Mouse (Mus musculus) neural tube, embryonic 15.5 days (tissue): ENCODE results near the gene Gm30083. TPM values are rescaled to one million over a fixed set of nuclear protein-coding genes. Genes with fewer than 3 reads are reported as not detected.

Experiments used
- ATAC-seq: fragments of 200-750 bp; cut with Nextera tagmentation; 2 replicates; pipeline ENCODE4 v1.8.0; 2017; ENCODE audit warnings: mild to moderate bottlenecking, moderate TSS enrichment, moderate library complexity; ENCODE audit not compliant: low FRiP score
- H3K27ac ChIP-seq: fragments of 300-500 bp; sonication (generic); replicated peaks from 2 replicates; pipeline ENCODE4 v1.5.1; 2015; ENCODE audit warnings: mild to moderate bottlenecking, inconsistent platforms
- H3K27me3 ChIP-seq: fragments of 300-500 bp; sonication (generic); replicated peaks from 2 replicates; pipeline ENCODE4 v1.6.1; 2015; ENCODE audit warnings: inconsistent platforms
- H3K36me3 ChIP-seq: fragments of 300-500 bp; sonication (generic); 2 replicates; pipeline ENCODE4 v1.6.1; 2015; ENCODE audit warnings: inconsistent platforms
- H3K4me1 ChIP-seq: fragments of 300-500 bp; sonication (generic); 2 replicates; pipeline ENCODE4 v1.6.1; 2015; ENCODE audit warnings: inconsistent platforms
- H3K4me2 ChIP-seq: fragments of 300-500 bp; sonication (generic); 2 replicates; pipeline ENCODE4 v1.6.1; 2015; ENCODE audit warnings: inconsistent platforms, mild to moderate bottlenecking, moderate library complexity
- H3K4me3 ChIP-seq: fragments of 300-500 bp; sonication (generic); replicated peaks from 2 replicates; pipeline ENCODE4 v1.5.1; 2015; ENCODE audit warnings: mild to moderate bottlenecking, inconsistent platforms
- H3K9ac ChIP-seq: fragments of 300-500 bp; sonication (generic); replicated peaks from 2 replicates; pipeline ENCODE4 v1.6.1; 2015; ENCODE audit warnings: mild to moderate bottlenecking, inconsistent platforms
- H3K9me3 ChIP-seq: fragments of 300-500 bp; sonication (generic); replicated peaks from 2 replicates; pipeline ENCODE4 v1.6.1; 2016; ENCODE audit warnings: inconsistent platforms
- whole genome bisulfite sequencing: fragments of 180-500 bp; shearing (Covaris S2); methylation state at CpG from one replicate; pipeline ENCODE4 v1.1.7; 2015; ENCODE audit warnings: mixed read lengths; 5-methylcytosine and 5-hydroxymethylcytosine counted together
- polyA plus RNA-seq: library from polyadenylated mRNA; unstranded; fragments of >200 nt; fragmentation: Nextera tagmentation; extraction: Ambion mirVana; gene quantifications from 2 replicates; pipeline ENCODE4 v1.2.1, GENCODE M21; 2015

The Gm30083 gene
- polyA plus RNA-seq, 1 experiment from 2014 or later, result not detected

DNA sequence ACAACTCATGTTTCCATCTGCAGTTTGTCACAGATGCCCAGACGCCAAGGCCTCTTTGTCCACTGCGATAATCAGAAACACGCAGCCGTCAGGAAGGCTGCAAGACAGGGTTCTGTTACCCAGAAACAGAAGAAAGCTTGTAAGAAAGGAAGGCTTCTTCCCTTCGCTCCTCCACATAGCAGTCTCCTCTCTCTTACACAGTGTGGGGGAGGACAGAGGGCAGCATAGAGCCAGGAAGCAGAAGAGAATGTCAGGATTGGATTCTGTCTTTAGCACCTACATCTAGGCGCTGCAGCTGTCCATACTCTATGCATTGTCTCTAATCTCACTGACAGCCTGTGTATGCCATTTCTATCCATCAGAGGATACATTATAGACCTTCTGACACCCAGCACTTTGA is 17.6 kb downstream of the Gm30083 start:
- H3K4me3 ChIP-seq, result no peak overlapping the region
- no peaks in the 10 kb centered on the region for H3K9me3 ChIP-seq
- no peak overlapping the region for H3K9ac ChIP-seq
- no peaks in the 10 kb centered on the region for H3K36me3 ChIP-seq
- no peaks in the 10 kb centered on the region for H3K4me1 ChIP-seq
- no peak overlapping the region for H3K27ac ChIP-seq
- no peak overlapping the region for H3K4me2 ChIP-seq
- no peak for ATAC-seq
- no peaks in the 10 kb centered on the region for H3K27me3 ChIP-seq
- 75% methylated on average over 6 of the region's 6 CpGs for WGBS

DNA sequence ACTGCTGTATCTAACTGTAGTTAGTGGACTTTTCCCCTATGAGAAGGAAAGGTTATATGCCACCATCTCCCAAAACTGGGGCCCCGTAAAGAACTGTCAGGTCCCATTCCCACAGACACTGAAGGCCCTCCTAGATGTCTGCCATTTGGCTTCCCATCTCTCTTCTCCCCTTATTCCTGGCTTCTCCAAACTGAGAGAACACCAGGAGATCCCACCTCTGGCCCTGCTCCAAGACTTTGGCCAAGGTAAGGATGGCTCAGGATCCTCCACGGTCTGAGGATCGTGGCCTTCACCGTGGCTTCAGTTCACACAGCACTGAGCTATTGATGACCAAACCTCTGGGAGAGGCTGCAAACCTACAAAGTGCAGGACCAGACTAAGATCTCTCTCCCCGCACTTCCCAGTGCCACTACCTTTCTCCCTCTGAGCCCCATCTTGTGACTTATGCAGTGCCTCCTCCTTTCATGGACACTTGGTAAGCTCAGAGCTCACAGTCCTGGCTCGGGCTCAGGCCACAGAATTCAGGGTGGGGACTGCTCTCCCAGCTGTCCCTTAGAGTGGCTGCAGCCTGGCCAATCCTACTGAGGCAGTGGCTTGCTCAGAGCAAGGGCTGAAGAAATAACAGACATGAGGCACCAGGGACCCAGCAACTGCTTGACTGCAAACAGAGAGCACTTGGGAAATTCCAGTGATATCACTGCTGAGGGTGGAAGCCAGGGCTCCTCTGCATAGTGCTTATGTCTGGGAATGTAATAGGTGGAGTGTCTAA is 21.3 kb downstream of the Gm30083 start:
- Histone ChIP-seq H3K9me3 (no peaks in the 10 kb centered on the region), H3K9ac (no peak overlapping the region), H3K36me3 (no peaks in the 10 kb centered on the region), H3K4me2 (no peak overlapping the region), H3K27ac (no peak overlapping the region), H3K4me1 (no peaks in the 10 kb centered on the region), H3K27me3 (no peaks in the 10 kb centered on the region), H3K4me3 (no peak overlapping the region)
- WGBS, result 86% methylated on average over 6 of the region's 6 CpGs
- ATAC-seq, result no peak

DNA sequence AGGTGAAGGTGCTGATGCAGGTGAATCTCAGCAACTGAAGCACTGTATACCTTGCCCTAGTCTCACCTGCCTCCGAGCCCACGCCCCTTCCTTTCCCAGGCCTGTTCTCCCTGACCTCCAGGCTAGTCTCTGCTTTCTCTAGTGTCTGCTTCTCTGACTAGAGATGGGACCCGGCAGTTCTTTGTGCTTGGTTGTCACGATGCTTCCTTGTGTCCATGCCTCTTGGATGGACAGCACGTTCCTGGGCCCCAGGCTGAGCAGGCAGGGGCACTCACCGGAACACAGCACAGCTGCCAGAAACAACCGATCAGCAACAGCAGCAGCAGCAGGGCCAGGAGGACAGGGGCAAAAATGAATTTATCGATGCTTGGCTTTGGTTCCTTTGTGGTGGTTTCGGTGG is 21.9 kb downstream of the Gm30083 start:
- WGBS, result 91% methylated on average over 9 of the region's 9 CpGs
- Histone ChIP-seq H3K4me1 (no peaks in the 10 kb centered on the region), H3K9me3 (no peaks in the 10 kb centered on the region), H3K27me3 (no peaks in the 10 kb centered on the region), H3K27ac (no peak overlapping the region), H3K36me3 (no peaks in the 10 kb centered on the region), H3K4me2 (no peak overlapping the region), H3K9ac (no peak overlapping the region), H3K4me3 (no peak overlapping the region)
- ATAC-seq, result no peak

DNA sequence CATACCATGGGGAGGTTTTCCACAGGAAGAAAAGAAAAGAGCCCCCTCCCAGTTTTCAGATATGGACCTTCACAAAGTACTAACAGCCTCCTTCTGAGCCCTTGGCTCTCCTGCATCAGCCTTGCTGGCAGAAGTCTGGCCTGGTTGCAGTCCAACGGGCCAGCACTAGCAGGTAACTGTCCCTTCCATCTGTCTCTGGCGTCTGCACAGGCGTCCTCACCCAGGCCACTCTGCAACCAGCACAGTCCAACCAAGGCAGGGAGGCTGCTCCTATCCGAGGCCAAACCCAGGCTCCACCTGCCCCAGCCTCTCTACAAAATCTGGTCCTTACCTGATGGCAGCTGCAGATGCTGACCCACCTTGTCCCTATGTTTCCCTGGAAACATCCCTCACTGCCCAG is 23.0 kb downstream of the Gm30083 start:
- Histone ChIP-seq H3K9me3 (no peaks in the 10 kb centered on the region), H3K9ac (no peak overlapping the region), H3K4me3 (no peak overlapping the region), H3K27ac (no peak overlapping the region), H3K4me1 (no peaks in the 10 kb centered on the region), H3K4me2 (no peak overlapping the region), H3K36me3 (no peaks in the 10 kb centered on the region), H3K27me3 (no peaks in the 10 kb centered on the region)
- 84% methylated on average over 4 of the region's 4 CpGs for WGBS
- ATAC-seq, result no peak

DNA sequence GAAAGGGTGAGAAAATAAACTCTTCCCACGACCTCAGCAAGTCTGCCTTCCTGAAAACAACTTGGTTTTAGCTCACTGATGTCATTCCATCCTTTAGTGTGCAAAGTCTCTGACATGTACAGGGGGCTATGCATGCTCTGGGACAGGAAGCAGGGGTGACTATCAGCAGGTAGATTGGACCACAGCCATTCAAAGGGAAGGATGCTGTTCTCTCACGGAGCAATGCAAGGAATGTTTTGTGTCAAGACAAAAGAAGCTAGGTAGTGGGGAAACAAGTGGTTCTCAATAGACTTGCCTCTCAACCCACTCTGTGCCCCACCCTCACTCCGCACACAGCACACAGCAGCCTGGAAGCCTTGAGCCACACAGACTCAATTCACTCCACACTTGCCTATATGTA is 25.8 kb downstream of the Gm30083 start:
- Histone ChIP-seq H3K27ac (no peak overlapping the region), H3K36me3 (no peaks in the 10 kb centered on the region), H3K9ac (no peak overlapping the region), H3K27me3 (no peaks in the 10 kb centered on the region), H3K4me1 (no peaks in the 10 kb centered on the region), H3K9me3 (no peaks in the 10 kb centered on the region), H3K4me3 (no peak overlapping the region), H3K4me2 (no peak overlapping the region)
- ATAC-seq, result no peak
- 49% methylated on average over 3 of the region's 3 CpGs for WGBS

DNA sequence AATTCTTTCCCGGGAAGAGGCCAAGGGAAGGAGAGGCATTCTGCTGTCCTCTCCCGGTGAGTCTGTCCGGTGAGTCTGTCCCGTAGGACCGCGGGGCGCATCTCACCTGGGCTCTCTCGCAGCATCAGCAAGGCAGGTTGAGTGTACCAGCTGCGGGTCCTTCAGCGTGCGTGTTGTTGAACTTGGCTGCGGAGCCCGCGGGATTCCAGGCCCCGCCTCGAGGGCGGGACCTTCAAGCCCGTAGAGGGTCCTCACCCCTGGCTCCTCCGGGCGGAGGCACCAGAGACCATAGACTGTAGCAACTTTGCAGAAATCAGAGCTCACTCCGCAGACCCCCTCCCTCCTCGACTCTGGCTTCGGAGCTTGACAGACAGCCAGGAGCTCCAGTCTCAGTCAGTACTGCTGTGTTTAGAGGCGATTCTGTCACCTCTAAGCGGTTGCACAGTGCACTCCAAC is 36.4 kb downstream of the Gm30083 start, which contains the start of gene Zfp488:
Zfp488 (minus strand) TSS at position 161 of the 456 bp plus-strand sequence.
- ATAC-seq, result peak; percentile 68
- H3K27ac ChIP-seq, result no peak within 1 kb of the TSS
- no peaks in the 10 kb centered on the region for H3K9me3 ChIP-seq
- 2% methylated on average over 25 of the region's 25 CpGs for WGBS
- peak within 1 kb of the TSS; percentile 77 for H3K4me2 ChIP-seq
- peaks cover 5% of the 10 kb centered on the region; the same call in 1 of the 2 replicates for H3K27me3 ChIP-seq
- peak within 1 kb of the TSS; percentile 43 for H3K4me3 ChIP-seq
- H3K36me3 ChIP-seq, result no peaks in the 10 kb centered on the region
- peak within 1 kb of the TSS; percentile 42 for H3K9ac ChIP-seq
- H3K4me1 ChIP-seq, result peaks cover 14% of the 10 kb centered on the region; the same call in 1 of the 2 replicates

DNA sequence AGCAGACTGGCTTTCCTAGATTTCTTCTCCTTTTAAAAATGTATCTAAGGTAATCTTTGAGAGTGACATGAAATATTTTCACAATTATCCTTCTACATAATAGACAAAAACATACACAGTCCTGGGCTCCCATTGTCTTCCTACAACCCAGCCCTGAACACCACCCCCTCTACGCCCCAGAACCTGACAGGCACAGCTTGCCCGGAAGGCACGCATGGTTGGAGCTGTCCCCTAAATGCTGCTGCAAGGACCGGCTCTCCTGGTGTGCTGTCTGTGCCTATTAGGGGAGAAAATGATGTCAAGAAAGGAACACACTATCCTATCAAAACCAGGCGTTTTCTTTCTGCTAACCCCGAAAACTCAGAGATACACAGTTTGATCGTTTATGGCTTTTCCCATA is 37.2 kb downstream of the Gm30083 start:
- no peak overlapping the region for H3K9ac ChIP-seq
- ATAC-seq, result no peak
- H3K27ac ChIP-seq, result no peak overlapping the region

DNA sequence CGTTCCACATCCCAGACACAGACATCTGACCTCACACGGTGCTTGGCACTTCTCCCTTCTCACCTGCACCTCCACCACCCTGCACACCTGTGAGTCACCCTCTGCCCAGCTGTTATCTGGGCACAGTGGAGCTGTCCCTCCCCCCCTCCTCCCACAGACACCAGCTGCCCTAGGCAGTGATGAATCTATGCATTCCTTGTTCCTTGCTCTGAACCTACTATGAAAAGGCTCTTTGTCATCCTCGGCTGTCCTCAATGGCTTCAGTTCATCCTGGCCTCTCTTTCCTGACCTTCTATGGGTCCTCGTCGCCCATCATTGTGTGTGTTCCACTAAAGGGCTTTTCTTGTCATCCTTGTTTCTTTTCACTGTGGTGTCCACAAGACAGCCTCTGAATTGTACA is 40.2 kb downstream of the Gm30083 start:
- ATAC-seq, result no peak
- Histone ChIP-seq H3K9me3 (no peaks in the 10 kb centered on the region), H3K36me3 (no peaks in the 10 kb centered on the region), H3K4me1 (peaks cover 14% of the 10 kb centered on the region; the same call in 1 of the 2 replicates), H3K4me2 (no peak overlapping the region), H3K9ac (no peak overlapping the region), H3K27ac (no peak overlapping the region), H3K4me3 (no peak overlapping the region), H3K27me3 (peaks cover 5% of the 10 kb centered on the region; the same call in 1 of the 2 replicates)
- WGBS, result 57% methylated on average over 5 of the region's 5 CpGs

More for the DNA sequence above, 37.2 kb downstream of the Gm30083 start:
- H3K9me3 ChIP-seq, result no peaks in the 10 kb centered on the region
- H3K27me3 ChIP-seq, result peaks cover 5% of the 10 kb centered on the region; the same call in 1 of the 2 replicates
- no peaks in the 10 kb centered on the region for H3K36me3 ChIP-seq
- 40% methylated on average over 7 of the region's 7 CpGs for WGBS
- H3K4me2 ChIP-seq, result peak overlapping the region; percentile 77
- H3K4me3 ChIP-seq, result peak overlapping the region; percentile 43; the same call in 1 of the 2 replicates
- peaks cover 14% of the 10 kb centered on the region; the same call in 1 of the 2 replicates for H3K4me1 ChIP-seq

DNA sequence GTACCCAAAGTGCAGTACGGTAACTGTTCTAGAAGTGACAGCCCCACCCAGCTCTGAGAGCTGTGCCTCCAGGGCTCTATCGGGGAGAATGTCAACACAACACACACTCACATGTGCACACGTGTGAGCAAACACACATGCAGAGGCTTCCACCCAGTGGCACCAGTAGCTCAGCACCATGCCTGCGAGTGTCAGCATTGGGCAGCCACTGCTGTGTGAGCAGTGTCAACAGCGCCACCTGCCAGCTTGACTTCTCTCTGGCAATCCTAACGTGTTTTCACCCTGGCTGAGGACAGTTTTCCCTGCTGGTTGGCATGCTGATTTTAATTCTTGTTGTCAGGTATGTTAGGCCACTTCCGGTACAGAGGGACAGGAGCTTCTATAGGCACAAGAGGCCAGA is 42.3 kb downstream of the Gm30083 start:
- H3K9ac ChIP-seq, result no peak overlapping the region
- no peaks in the 10 kb centered on the region for H3K27me3 ChIP-seq
- no peaks in the 10 kb centered on the region for H3K9me3 ChIP-seq
- H3K4me3 ChIP-seq, result no peak overlapping the region
- H3K4me2 ChIP-seq, result no peak overlapping the region
- no peak overlapping the region for H3K27ac ChIP-seq
- H3K4me1 ChIP-seq, result 0 out of 2 replicates have a peak, but pooled peaks cover under 1% of the 10 kb centered on the region
- H3K36me3 ChIP-seq, result no peaks in the 10 kb centered on the region
- WGBS, result 52% methylated on average over 7 of the region's 7 CpGs
- no peak for ATAC-seq

DNA sequence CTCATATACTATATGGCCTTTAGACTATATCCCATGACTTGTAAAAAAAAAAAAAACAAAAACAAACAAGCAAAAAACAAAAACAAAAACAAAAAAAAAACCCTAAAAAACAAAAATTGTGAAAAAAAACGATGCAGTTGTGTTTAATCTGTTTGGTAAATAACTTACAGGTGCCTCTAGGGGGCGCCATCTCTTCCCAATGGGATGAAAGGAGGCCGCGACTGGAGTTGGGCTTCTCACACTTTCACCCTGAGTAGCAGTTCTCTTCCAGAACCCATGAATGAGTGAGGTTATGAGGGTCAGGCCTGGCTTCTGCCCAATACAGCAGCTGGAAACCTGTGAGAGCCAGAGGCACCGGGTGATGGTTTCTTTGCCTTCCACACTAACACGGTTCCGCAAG is 49.3 kb downstream of the Gm30083 start:
- Histone ChIP-seq H3K27ac (no peak overlapping the region), H3K9me3 (no peaks in the 10 kb centered on the region), H3K4me3 (no peak overlapping the region), H3K36me3 (no peaks in the 10 kb centered on the region), H3K4me2 (no peak overlapping the region), H3K27me3 (no peaks in the 10 kb centered on the region), H3K4me1 (no peaks in the 10 kb centered on the region), H3K9ac (no peak overlapping the region)
- no peak for ATAC-seq
- WGBS, result 67% methylated on average over 7 of the region's 7 CpGs

DNA sequence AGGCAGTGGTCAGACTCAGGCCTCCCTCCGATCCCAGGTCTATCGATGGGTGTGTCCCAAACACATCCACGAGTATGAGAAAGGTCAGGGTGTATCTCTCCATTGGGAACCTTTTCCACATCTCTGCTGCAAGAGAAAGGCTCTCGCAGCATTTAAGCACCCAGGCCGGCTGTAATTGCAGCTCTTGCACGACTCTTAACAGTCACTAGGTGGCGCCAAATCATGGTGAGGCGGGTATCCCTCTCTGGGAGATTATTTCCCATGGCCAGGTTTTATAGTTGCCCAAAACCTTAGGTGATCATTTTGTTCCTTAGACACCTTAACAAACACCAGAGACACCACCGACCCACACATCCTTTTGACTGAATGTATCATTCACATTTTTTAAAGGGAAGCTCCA is 55.6 kb downstream of the Gm30083 start:
- Histone ChIP-seq H3K9me3 (no peaks in the 10 kb centered on the region), H3K4me2 (no peak overlapping the region), H3K4me3 (no peak overlapping the region), H3K4me1 (no peaks in the 10 kb centered on the region), H3K36me3 (no peaks in the 10 kb centered on the region), H3K9ac (no peak overlapping the region), H3K27ac (no peak overlapping the region), H3K27me3 (no peaks in the 10 kb centered on the region)
- WGBS, result 16% methylated on average over 9 of the region's 9 CpGs
- no peak for ATAC-seq

DNA sequence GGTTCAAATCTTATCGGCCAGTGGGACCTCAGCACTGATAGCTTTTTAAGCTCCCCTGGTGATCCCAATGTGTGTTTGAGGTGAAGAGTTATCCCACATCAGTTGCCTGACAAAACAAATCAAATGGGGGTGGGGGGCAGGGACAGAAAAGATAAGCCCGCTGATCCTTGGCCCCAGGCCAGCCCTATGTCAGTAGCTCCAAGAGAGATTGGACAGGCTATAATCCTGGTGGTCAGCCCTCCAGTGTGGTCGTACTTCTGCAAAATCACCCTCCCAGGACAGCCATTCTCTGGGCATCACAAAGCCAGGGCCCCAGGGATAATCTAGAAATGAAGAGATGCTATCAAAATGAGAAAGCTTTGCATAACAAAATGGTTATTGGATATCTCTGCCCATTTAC is 56.1 kb downstream of the Gm30083 start:
- Histone ChIP-seq H3K27me3 (no peaks in the 10 kb centered on the region), H3K4me3 (no peak overlapping the region), H3K9me3 (no peaks in the 10 kb centered on the region), H3K27ac (no peak overlapping the region), H3K9ac (no peak overlapping the region), H3K36me3 (no peaks in the 10 kb centered on the region), H3K4me2 (no peak overlapping the region), H3K4me1 (no peaks in the 10 kb centered on the region)
- ATAC-seq, result no peak
- WGBS, result 75% methylated on average over 3 of the region's 3 CpGs
